Mouse (Mus musculus) erythroid progenitor cell, adult 5-6 weeks (primary cell): ENCODE measurements around the gene Hpcal1. TPM values are rescaled to one million over a fixed set of nuclear protein-coding genes. Genes with fewer than 3 reads are reported as not detected.
"Not testable (repeated sequence)": the region's sequence is repeated elsewhere in the genome, so short reads cannot be mapped to it uniquely, and the experiment has no call there.

Experiments used
- ATAC-seq: replicated peaks from 2 replicates; pipeline ENCODE4 v1.8.0; 2016; ENCODE audit warnings: moderate number of reproducible peaks, mild to moderate bottlenecking, moderate TSS enrichment, inconsistent platforms; ENCODE audit not compliant: poor library complexity, low FRiP score, severe bottlenecking
- total RNA-seq, 2 experiments: library from RNA; stranded (forward) in 1 of 2; stranded (reverse) in 1 of 2; fragments of 150-400 nt in 1 of 2; fragments of 186-747, 209-891 nt in 1 of 2; gene quantifications; 2 replicates each; pipeline versions ENCODE4 v1.2.3 to v1.2.4; 2015 to 2017; ENCODE audit warnings: low replicate concordance in 2 of 2

Hpcal1 gene
- total RNA-seq, 2 experiments from 2014 or later = 3.6 to 27.2 TPM

GRCm38 (mm10) chr12:17763054-17763453, 72.4 kb downstream of the Hpcal1 start:
- no peak for ATAC-seq

GRCm38 (mm10) chr12:17764005-17764404, 73.3 kb downstream of the Hpcal1 start:
- ATAC-seq = no peak

- ATAC-seq = not testable (repeated sequence)
Observed at GRCm38 (mm10) chr12:17767567-17767966, 76.9 kb downstream of the Hpcal1 start.

- no peak for ATAC-seq
Observed at GRCm38 (mm10) chr12:17769476-17770172, 79.0 kb downstream of the Hpcal1 start.

- no peak for ATAC-seq
Observed at GRCm38 (mm10) chr12:17770538-17770937, 79.9 kb downstream of the Hpcal1 start.

- not testable (repeated sequence) for ATAC-seq
Observed at GRCm38 (mm10) chr12:17773721-17774120, 83.1 kb downstream of the Hpcal1 start.

- ATAC-seq = not testable (repeated sequence)
Observed at GRCm38 (mm10) chr12:17774842-17775241, 84.2 kb downstream of the Hpcal1 start.

- no peak for ATAC-seq
Observed at GRCm38 (mm10) chr12:17778320-17778719, 87.7 kb downstream of the Hpcal1 start.

GRCm38 (mm10) chr12:17779093-17779492, 88.4 kb downstream of the Hpcal1 start:
- ATAC-seq = no peak

- ATAC-seq = no peak
Observed at GRCm38 (mm10) chr12:17789486-17789885, 98.8 kb downstream of the Hpcal1 start.

GRCm38 (mm10) chr12:17791111-17791510, 100.5 kb downstream of the Hpcal1 start:
- ATAC-seq = no peak

GRCm38 (mm10) chr12:17792756-17793155, 102.1 kb downstream of the Hpcal1 start:
- no peak for ATAC-seq

- ATAC-seq = no peak
Observed at GRCm38 (mm10) chr12:17795660-17796278, 105.1 kb downstream of the Hpcal1 start.

- ATAC-seq = not testable (repeated sequence)
Observed at GRCm38 (mm10) chr12:17798261-17798660, 107.6 kb downstream of the Hpcal1 start.

GRCm38 (mm10) chr12:17808542-17808941, 117.9 kb downstream of the Hpcal1 start:
- no peak for ATAC-seq

- ATAC-seq = not testable (repeated sequence)
Observed at GRCm38 (mm10) chr12:17835279-17835678, 144.6 kb downstream of the Hpcal1 start.

Other genes starting within 250 kb of the Hpcal1 start
- gene Odc1, start 146.1 kb upstream of the Hpcal1 start, total RNA-seq (2015; ENCODE audit: low replicate concordance) = 1,351 and 1,432 TPM in 2 replicates
- gene Odc1, start 146.1 kb upstream of the Hpcal1 start, total RNA-seq (2017; ENCODE audit: low replicate concordance) = 1,739 and 2,218 TPM in 2 replicates